Mouse (Mus musculus): ENCODE measurements at regions not wholly inside any gene's neighbourhood (a gene's known extent, or its start where the extent isn't known, plus 50 kb on each side); places are given as distances from the start of the nearest gene placed in this dataset.
"Not testable (repeated sequence)": the region's sequence is repeated elsewhere in the genome, so short reads cannot be mapped to it uniquely, and the experiment has no call there.

DNA sequence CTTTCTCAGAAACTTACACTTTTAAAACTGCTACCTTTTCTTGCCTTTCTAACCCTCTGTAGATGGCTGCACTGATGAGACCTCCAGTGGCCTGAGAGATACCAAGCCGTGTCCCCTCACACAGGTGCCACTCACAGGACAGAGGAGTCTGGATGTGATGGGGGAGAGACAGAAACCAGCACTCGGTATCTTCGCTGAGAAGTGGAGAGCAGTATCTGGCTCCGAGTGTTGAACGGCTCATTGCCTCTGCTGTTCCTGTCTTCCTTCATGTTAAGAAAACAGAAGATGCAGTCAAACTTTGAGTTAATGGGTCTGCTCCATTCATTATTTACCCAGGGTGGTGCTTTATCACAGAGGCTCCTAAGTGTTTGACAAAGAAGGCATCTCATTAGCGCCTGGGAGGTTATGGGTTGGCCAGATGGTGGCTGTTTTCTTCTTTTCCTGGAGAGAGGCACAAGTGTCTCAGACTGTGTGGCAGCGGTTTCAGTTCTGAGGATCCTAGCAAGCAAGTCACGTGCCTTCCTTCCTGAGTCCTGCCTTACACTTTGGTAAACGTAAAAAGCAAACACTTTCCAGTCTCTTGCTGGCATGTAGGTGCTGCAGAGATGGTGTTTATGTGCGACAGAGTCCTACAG is 248.6 kb downstream of the Sec16b start:
- DNase-seq (ENCODE audit: low read depth, low spot score): no peak

DNA sequence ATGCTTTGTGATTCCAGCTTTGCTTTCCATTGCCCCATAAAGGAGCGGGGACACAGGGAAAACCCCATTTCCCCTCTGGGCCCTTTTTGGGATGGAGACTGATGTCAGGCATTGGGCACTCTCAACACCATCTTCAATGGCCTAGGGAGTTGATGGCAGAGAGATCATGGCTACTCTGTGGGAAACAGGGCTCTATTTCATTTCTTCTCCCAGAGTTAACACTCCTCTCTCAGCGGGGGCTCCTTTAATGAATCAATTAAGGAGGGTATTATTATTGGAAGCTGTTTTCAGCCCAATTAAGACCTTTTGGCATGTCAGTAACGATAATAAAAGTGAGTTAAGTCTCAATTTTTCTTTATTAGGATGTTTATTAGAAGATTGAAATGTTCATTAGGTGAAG is 250.4 kb downstream of the Sec16b start:
- no peak for DNase-seq (ENCODE audit: low read depth, low spot score)

DNA sequence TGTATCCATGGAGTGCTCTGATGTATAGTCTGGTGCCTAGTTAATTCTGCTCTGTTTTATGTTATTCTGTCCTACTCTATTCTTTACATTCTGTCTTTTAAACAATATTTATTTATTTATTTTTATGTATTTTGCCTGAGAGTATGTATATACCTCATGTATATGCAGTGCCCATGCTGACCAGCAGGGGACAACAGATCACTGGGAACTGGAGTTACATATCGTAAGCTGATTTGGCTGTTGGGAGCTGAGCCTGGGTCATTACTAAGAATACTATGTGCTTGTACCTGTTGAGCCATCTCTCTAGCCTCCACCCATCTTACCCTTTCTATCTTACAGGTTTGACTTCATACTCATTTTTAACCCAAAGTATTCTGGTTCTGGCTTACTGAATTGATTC is 251.8 kb downstream of the Sec16b start:
- no peak for DNase-seq (ENCODE audit: low read depth, low spot score)

DNA sequence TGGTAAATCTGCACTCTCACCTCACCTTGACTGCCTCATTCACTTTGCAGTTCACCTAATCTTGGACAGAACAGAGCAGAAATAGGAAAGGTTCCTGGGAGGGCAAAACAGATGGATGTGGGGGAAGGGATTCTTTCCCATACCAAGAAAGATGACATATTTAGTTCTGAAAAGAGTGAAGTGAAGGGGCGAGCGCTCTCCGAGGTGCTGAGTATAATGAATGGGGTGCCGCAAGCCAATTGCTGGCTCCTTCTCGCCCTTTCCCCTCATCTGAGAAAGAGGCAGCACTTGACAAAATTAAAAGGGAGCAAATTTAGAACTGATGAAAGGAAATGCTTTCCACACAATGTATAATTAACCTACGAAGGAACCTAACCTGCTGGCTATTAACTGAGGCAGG is 261.7 kb downstream of the Sec16b start:
- DNase-seq (ENCODE audit: low read depth, low spot score): no peak

DNA sequence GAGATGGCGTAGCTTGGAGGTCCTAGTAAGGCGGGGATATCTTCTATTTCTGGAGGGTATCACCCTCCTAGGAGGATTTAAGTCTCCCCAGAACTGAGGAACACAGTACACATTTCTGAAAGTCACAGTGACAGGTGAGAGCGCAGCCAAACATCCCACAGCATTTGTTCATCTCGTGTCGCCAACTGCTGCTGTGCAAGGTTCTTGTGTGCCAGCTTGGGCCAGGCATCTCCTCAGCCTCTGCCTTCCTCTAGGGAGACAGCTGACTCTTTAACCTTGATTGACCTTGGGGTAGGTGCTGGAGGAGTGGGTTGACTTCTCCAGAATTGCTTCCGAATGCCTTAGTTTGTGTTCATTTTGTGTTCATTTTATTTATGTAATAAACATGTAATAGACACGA is 291.2 kb downstream of the Sec16b start:
- DNase-seq (ENCODE audit: low read depth, low spot score): no peak

DNA sequence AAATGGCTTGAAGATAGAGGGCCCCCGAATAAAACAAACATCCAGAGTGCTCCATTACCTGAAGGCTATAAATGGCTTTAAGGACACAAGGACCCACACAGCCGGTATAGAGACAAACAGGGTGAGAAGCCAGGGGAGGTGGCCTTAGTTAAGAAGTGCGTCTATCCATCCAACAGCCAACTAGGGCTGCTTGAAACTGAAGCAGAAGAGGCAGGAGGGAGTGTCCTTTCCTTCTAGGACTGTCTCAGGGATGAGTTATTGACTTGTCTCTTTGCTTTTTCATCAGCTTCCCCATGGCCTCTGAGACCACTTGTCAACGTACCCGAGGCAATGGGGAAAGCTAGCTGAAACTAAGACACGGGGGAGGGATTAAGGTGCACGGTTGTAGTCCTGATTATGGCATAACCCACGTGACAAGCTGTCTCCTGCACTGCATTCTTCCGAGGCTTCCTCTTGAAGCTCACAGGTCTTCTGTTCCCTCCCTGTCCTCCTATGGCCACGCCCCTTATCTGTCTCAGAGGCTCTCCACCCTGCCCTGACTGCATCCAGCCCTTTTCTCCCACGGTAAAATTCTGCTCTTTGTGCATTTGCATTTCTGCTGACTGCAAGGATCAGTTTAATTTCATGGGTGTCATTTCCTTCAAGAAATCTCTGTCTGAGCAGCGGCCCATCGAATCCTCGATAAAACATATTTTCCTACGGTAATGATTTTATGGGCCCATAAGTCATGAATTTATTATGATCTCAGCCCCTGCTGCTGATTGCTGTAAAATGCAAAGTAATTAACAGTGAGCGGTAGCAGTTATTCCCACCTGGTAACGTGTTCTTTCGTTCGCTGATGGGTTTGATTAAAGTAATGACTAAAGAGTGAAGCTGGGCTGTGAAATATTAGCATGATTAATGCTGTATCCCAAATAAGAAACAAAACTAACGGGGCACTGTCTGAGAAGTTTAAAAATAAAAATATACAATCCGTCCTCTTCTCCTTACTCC is 292.3 kb downstream of the Sec16b start:
- no peak for DNase-seq (ENCODE audit: low read depth, low spot score)

DNA sequence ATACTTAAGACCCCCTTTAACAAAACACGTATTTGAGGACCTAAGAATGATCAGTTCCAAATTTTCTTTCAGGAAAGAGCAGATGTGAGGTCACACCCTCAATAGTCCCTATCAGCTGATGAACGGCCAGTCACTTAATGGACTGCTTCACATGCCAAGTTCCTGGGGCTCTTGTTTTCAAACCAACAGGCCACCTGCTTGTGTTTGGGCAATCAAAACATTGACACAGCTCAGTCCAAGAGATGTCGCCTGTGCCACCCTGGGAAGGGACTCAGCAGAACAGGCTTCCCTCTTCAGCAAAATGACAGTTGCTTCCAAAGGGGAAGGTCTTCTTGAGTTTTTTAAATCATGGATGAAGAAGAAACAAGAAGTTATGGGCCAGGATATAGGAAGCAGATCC is 294.6 kb downstream of the Sec16b start:
- DNase-seq (ENCODE audit: low read depth, low spot score): no peak

DNA sequence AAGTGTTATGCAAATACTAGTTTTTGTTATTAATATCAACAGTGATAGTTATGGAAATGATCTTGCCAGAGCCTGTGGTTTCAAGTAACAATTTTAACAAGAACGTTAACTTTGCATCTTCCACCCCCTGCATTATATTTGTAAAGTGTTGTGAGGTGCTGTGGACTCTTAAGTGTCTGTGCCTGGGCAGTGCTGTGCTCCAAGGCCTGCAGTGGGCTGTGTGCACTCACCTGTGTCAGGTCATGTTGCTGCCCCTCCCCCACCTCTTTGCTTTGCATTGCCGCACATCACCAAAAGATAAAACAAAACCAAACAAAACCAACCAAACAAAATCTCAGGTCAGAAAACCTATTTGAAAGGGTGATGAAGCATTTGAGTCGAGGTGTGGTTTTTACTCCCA is 297.7 kb downstream of the Sec16b start:
- no peak for DNase-seq (ENCODE audit: low read depth, low spot score)

DNA sequence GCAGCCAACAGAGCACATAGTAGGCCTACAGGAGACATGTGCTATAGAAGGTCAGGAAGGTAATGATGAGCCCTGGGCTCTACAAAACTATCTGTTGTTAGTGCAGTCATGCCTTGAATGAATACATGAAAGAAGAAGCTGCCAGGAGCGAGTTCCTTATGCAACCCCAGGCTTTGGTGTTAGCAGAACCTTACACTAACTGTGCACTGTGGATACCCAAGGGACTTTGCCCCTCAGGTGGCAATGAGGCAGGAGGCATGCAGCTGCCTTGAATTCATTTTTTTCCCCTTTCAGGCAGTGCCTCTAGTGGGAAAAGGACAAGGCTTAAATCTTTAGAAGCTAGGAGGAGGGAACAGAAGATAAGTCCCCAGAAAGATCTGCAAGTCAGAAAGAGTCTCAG is 299.8 kb downstream of the Sec16b start:
- no peak for DNase-seq (ENCODE audit: low read depth, low spot score)

DNA sequence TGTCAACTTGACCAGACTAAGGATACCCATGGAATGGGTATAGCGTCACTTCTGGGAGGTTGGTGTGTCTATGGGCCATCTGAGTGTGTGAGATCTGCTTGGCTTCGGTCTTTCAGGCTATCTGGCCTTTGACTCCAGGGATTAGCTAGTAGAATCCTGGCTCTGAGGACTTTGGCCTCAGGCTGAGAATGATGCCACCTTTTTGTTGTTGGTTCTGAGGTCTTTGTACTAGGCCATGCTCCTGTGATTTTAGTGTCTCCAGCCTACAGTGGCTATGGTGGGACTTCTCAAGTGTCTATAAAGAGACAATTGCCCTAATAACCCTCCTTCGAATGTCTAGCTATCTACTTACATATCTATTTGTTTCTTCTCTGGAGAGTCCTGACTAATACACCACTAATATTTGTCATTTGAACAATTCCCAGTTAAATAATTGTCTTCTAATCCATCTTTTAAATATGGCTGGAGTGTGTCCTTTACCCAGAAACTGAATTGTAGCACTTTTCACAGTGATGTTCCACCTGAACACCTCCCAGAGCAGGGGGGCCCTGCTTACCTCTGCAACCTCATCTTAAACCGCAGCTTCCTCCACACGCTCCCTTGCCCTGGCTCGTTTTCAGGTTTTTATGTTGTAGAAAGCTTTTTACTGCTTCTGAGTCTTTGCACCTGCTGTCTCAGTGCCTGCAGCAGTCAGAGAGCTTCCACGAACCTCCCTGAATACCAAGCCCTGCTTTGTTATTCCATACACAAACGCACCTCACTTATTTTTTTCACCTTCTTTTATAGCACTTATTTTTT is 303.3 kb downstream of the Sec16b start:
- no peak for DNase-seq (ENCODE audit: low read depth, low spot score)

DNA sequence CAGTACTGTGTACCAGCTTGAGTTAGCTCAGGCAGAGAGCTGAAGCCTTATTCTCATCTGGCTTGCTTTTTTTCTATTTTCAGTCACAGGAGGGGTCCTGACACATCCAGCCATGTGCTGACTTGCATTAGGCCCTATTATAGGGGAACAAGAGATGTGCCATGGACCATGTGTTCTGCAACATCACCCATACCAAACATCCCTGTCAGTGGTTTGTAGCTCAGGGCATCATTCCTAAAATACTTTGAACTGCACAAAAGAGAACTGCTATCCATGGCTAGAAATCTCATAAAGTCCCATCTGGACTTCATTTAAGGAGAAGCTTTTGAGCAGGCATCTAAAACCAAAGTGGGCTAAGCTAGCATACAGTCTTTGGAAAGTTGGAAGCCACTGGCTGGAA is 304.1 kb downstream of the Sec16b start:
- DNase-seq (ENCODE audit: low read depth, low spot score): no peak

DNA sequence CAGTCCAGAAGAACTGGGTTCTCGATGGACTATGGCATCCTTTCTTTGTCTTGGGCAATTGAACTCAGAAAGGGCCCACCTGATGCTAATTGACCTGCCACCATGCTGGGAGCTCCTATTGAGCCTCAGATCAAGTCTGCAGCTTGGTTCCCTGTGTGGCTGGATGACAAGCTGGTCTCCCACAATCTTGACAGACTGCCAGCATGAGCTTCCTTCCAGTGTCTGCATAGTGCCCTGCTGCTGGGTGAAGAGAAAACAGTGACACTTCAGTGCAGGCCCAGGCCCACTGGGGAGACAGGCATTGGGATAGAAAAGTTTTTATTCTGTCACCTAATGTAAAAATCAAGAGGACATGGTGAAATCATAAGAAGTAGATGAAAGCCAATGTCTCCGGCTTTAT is 321.4 kb downstream of the Sec16b start:
- DNase-seq (ENCODE audit: low read depth, low spot score): no peak

DNA sequence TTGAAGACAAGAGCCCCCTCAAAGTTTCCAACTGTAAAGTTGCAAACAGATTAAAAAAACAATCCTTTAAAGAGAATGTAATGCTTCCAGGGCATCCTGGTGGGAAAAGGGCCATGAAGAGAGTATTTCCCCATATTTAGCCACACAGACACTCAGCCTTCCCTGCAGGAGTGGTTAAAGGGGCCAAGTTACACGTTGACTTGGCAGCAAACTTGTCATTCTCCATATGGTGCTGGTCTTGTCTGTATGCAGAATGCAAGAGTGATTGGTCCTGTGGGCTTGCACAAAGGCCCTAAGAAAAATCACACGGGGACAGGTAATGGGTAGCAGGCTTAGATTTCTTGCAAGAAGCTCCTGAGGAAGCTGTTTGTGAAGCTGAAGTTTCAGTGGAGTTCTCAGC is 325.0 kb downstream of the Sec16b start:
- DNase-seq (ENCODE audit: low read depth, low spot score): no peak

DNA sequence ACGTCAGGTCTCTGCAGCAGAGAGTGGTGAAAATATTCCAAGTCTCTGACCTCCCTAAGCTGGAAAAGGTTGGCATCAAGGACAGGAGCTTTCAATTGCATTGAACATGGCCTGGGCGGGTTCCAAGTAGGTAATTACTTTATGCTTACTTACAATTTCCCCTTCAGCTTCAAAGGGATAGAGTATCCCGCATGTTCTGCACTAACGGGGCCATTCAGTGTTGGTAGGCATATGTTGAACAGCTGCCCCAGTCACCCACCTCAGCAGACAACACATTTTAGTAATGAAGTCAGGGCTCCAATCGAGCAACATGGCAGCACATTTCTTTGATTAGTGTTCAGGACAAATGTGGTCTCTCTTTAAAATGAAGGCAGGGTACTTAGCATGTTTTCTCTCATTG is 366.2 kb downstream of the Sec16b start:
- DNase-seq (ENCODE audit: low read depth, low spot score): no peak

DNA sequence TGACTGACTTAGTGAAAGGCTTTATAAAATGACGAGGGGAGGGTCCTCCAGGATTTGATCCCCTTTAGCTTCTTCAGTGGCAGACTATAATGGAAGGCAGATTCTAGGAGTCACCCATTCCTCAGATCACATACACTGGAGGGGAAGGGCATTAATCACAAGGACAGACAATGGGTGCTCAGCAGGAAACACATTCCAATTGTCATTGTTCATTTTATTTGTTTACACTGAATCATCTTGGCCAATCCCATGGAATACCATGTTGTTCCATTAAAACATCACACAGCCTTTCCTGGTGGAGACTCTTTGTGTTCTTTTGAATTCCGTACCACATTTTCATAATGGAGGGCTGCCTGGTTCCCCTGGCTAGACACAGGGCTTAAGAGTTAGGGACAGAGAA is 368.5 kb downstream of the Sec16b start:
- no peak for DNase-seq (ENCODE audit: low read depth, low spot score)

DNA sequence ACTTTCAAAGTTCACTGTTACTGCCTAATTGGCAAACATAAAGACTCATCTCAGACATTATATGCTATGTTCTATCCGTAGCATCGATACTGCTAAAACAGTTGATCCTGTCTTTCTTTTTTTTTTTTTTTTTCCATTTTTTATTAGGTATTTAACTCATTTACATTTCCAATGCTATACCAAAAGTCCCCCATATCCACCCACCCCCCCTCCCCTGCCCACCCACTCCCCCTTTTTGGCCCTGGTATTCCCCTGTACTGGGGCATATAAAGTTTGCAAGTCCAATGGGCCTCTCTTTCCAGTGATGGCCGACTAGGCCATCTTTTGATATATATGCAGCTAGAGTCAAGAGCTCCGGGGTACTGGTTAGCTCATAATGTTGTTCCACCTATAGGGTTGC is 370.6 kb downstream of the Sec16b start:
- DNase-seq (ENCODE audit: low read depth, low spot score): not testable (repeated sequence)

DNA sequence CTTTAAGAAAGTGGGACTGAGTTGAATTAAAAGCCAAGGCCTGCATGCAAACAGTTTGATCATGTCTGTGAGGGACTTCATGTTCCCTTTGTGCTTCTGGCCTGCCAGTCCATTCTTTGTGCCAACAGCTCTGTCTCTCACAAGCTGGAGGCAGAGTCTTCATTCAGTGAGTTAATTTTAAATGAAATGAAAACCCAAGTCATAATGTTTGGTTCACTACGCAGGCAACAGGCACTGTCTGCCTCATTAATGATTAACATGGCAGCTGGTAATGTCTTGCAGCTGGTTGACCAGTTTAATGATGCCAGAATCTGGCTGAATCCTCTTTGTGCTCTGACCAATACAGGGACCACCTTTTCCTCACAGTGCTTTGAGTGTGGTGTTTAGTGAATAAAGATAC is 380.6 kb downstream of the Sec16b start:
- DNase-seq (ENCODE audit: low read depth, low spot score): no peak

DNA sequence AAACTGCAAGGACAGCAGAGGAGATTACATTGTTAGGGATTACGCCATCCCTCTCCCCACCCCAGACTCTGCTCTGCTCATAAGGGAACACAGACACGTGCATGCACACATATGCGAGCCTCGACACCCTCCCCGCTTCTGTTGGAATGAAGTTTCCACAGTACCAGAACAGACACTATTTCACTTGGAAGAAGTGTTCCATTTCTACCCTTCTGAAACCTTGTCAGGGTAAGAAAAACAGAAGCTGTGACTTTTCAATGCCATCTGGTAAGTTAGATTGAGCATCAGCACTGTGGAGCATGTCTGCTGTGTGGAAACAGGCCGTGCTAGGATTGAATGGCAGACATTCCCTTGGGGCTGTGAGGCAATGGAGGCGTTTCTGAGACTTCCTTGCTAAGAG is 382.0 kb downstream of the Sec16b start:
- DNase-seq (ENCODE audit: low read depth, low spot score): no peak

DNA sequence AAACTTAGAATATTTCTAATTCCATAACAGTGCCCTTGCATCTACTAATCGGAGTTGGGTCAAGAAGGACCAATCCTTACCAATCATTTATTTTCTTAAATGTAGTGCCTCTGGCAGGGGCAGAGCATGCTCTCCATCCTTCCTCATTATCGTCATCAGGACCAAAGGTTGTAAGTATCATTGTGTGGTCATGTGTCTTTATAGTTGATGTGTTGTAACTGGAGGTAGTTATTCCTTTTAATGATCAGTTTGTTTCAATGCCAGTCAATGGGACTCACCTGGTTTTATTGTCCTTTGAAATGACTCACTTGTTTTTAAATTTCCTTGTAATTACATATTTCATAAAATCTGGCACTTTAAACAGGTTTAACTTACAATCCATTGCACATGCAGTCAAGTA is 399.6 kb downstream of the Sec16b start:
- DNase-seq (ENCODE audit: low read depth, low spot score): no peak

DNA sequence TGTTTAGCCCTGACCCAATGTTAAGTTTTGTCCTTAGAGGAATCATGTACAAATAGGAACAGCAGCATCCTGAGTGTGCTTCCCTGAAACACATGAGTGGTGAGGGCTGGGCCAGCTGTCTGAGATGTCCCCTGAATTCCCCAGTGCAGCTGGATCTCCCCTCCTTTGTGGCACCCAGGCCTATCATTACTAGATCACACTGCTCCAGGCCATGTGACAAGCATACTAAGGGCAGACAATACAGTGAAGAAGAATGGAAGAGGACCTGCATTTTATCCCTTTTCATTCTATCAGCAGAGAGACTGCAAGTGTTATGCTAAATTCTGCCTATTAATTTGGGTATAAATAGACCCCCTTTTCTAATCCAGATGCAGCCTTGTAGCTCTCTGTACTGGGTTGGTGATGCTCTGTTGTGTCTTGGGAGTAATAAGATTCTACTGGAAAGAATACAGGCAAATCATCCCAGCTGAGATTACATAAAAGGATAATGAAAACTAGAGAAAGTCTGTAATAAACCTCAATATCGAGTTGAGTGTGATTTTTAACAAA is 418.3 kb downstream of the Brinp2 start:
- no peak for DNase-seq (ENCODE audit: low read depth, low spot score)

DNA sequence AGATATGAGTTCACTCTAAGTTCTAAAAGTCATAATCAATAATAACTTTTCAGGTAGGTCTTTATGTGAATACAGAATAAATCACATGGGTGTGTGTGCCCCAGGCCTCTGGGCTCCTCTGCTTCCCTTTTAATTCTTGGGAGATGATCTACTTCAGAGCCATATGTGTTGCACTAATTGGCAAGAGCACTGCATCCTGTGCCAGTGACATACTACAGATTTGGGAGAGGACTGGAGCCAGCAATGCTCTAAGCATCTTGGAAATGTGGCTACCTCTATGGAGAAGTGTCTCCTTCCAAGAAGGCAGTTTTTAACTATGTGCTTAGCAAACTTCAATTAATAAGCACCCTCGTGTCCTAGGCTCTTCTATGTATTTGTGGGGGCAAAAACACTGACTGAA is 416.6 kb downstream of the Brinp2 start:
- DNase-seq (ENCODE audit: low read depth, low spot score): no peak

DNA sequence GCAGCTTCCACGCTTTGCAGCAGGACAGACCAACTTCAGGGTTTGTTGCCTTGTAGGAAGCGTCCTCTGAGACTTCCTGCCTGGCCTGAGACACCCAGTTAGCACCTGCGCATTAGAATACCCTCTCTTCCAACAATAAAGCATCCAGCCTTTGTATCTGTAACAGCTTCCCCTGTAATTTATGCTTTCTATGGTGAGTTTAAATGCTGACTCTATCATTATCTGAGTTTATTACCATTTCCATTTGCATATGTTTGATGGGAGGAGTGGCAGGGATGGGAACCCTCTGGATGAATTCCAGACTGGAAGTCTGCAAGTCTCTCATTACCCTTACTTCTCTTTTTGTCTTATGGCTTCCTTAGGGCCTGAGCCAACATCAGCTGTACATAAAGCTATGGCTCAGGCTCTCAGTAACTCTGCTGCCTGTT is 415.8 kb downstream of the Brinp2 start:
- no peak for DNase-seq (ENCODE audit: low read depth, low spot score)

Data from skeletal muscle tissue, adult 2 months (tissue).